Mouse (Mus musculus) sigmoid colon, adult 10 weeks (tissue): ENCODE results near the gene Rnf168. TPM values are rescaled to one million over a fixed set of nuclear protein-coding genes. Genes with fewer than 3 reads are reported as not detected.

Source experiments
- polyA plus RNA-seq: library from polyadenylated mRNA; stranded (reverse); fragments of 350-450 nt; fragmentation: Illumina TruSeq; extraction: RNeasy Lipid Tissue Mini Kit (QIAGEN cat#74804); gene quantifications from one replicate; pipeline ENCODE4 v1.2.3, GENCODE M21; 2014; ENCODE audit warnings: low read depth, low replicate concordance

Gene Rnf168
- polyA plus RNA-seq, result 41.9 TPM

DNA sequence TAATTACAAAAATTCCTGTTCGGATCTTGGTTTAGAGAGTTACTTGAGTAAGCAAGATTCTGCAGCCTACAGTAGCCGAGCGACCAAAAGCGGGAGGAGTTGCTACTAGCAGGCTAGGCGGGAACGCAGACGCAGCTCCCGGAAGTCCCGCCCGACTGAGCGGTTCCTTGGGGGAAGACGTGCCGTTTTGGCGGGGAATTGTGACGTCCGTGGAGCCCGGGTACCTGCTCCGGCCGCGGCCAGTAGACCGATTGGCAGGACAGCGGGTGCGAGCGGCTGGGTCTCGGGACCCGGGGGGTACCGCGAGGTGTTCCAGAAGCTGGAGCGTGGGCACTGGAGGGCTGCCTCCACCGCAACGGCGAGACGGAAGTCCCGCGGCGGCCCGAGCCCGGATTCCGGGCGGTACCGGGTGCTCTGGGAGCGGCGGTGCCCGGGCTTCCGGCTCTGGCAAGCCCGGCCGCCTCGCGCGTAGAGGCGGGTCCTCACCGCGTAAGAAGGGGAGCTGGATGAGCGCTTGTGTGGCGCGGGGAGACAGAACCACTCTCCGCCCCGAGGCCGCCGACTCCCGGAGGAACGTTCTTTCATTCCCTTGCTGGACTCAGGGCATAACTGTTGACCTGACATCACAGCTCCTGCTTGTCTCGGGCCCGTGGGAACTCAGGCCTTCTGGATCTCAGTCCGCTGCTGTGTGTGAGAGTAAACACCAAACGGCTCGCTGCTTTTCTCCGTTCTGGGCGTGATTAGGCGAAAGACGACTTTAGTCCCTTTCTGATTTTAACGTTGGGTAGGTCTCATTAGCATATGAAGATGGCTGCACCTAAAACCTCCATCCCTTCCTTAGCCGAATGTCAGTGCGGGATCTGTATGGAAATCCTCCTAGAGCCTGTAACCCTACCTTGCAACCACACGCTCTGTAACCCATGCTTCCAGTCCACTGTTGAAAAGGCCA lies at the start of gene Rnf168:
Rnf168 (plus strand) TSS at position 152 of the 949 bp plus-strand sequence.

DNA sequence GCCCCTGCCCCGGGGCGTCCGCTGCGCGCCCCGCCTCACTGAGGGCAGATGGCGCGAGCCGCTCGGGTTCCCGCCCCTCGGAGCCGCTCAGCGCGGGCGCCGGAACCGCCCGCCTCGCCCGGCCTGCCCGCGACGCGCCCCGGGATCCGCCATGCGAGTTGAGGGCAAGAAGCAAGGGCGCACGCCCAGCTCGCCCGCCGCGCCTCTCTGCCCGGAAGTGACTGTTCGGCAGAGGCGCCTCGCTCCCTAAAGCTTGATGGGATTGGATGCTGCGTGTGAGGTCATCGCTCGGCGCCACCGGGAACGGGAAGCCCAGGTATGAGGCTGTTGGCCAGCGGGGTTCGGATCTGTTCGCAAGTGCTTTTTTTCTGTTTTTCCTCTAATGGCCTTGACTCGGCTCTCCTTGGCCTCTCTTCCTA lies 30.3 kb upstream of the Rnf168 start, which contains the start of the genes Fbxo45 and Wdr53:
Fbxo45 (minus strand) TSS at position 207 of the 419 bp plus-strand sequence.
Wdr53 (plus strand) TSS at position 276 of the 419 bp plus-strand sequence.

DNA sequence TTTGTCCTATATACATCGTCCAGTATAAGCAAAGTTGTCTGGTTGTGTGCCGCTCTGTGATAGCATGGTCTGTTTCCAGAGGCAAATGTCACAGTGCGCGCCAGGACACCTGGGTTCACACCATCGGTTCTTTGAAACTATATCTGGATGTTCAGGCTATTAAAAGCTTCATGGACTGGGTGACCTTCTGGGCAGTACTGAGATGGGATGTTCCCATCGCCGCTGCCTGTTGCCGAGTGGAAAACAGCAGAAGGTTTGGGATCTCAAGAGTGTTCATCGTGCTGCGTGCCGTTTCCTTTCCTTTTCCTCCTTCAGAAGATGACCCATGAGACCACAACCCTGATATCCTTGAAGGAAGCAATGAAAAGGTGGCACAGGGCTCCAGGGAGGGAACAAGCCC lies 6.0 kb upstream of the Rnf168 start, which contains the start of gene Smco1:
Smco1 (plus strand) TSS at position 178 of the 400 bp plus-strand sequence.

DNA sequence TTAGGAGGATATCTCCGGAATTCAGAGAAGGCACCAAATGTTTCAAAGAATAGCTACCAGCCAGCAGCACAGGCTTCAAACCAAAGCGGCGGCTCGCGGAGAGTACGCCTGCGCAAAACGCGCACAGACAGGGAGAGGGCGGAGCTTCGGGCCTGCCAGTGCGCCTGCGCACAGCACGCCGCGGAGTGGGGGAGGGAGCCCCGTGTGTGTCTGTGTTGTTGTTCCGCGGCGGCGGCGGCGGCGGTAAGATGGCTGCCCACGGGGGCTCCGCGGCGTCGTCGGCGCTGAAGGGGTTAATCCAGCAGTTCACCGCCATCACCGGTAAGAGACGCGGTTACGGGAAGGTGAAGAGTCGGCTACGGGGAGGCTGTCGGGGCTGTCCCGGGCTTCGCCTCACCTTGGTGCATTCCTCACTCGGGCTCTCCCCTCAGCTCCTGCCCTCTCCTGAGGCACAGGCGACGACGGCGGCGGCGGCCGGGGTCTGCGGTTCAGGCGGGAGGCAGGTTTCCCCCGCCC lies 54.8 kb downstream of the Rnf168 start, which contains the start of gene Ubxn7:
Ubxn7 (plus strand) TSS at position 218 of the 516 bp plus-strand sequence.

Other genes with a start within 250 kb of the Rnf168 start
- 127 TPM for gene Pak2, start 198.1 kb upstream of the Rnf168 start, polyA plus RNA-seq
- 99.0 TPM for gene Pigx, start 177.7 kb upstream of the Rnf168 start, polyA plus RNA-seq
- gene Cep19, start 177.7 kb upstream of the Rnf168 start, polyA plus RNA-seq, result 28.5 TPM
- gene Nrros, start 111.9 kb upstream of the Rnf168 start, polyA plus RNA-seq, result 0.95 TPM
- gene Bex6, start 97.6 kb upstream of the Rnf168 start, polyA plus RNA-seq, result not detected
- gene Fbxo45, start 30.3 kb upstream of the Rnf168 start, polyA plus RNA-seq, result 25.2 TPM
- 6.7 TPM for gene Wdr53, start 30.2 kb upstream of the Rnf168 start, polyA plus RNA-seq
- not detected for gene Smco1, start 6.0 kb upstream of the Rnf168 start, polyA plus RNA-seq
- 35.7 TPM for gene Ubxn7, start 54.8 kb downstream of the Rnf168 start, polyA plus RNA-seq
- gene Tm4sf19, start 123.0 kb downstream of the Rnf168 start, polyA plus RNA-seq, result not detected
- 16.9 TPM for gene Tctex1d2, start 142.2 kb downstream of the Rnf168 start, polyA plus RNA-seq
- gene Pcyt1a, start 153.5 kb downstream of the Rnf168 start, polyA plus RNA-seq, result 36.9 TPM
- gene Slc51a, start 210.4 kb downstream of the Rnf168 start, polyA plus RNA-seq, result 0.28 TPM
- gene Zdhhc19, start 218.8 kb downstream of the Rnf168 start, polyA plus RNA-seq, result not detected